Mouse (Mus musculus) thymus, adult 2 months (tissue): ENCODE measurements around the gene Cyp2c54. TPM values are rescaled to one million over a fixed set of nuclear protein-coding genes. Genes with fewer than 3 reads are reported as not detected.
"Not testable (repeated sequence)": the region's sequence is repeated elsewhere in the genome, so short reads cannot be mapped to it uniquely, and the experiment has no call there.

ENCODE experiments used
- DNase-seq: peaks from one replicate; pipeline ENCODE4 v3.0.0; 2021
- H3K27ac ChIP-seq: fragments of 200-500 bp; 2 replicates; pipeline ENCODE4 v1.5.1; 2012; ENCODE audit warnings: low read length, control low read depth; ENCODE audit not compliant: control insufficient read depth, insufficient read depth
- H3K27me3 ChIP-seq: fragments of 200-500 bp; 2 replicates; pipeline ENCODE4 v1.6.1; 2012; ENCODE audit warnings: mild to moderate bottlenecking, low read length, moderate library complexity, mixed read lengths; ENCODE audit not compliant: control insufficient read depth, insufficient read depth
- H3K36me3 ChIP-seq: fragments of 200-500 bp; 2 replicates; pipeline ENCODE4 v1.6.1; 2012; ENCODE audit warnings: mild to moderate bottlenecking, low read length, moderate library complexity; ENCODE audit not compliant: control insufficient read depth, insufficient read depth
- H3K4me1 ChIP-seq: fragments of 200-500 bp; replicated peaks from 2 replicates; pipeline ENCODE4 v1.6.1; 2012; ENCODE audit warnings: low read length; ENCODE audit not compliant: control insufficient read depth, insufficient read depth
- H3K4me3 ChIP-seq: fragments of 200-500 bp; 2 replicates; pipeline ENCODE4 v1.5.1; 2012; ENCODE audit warnings: mild to moderate bottlenecking, low read length, control low read depth, moderate library complexity; ENCODE audit not compliant: control insufficient read depth, insufficient read depth
- CTCF ChIP-seq: fragments of 200-500 bp; IDR thresholded peaks from 2 replicates; pipeline ENCODE4 v1.5.1; 2012; ENCODE audit warnings: mild to moderate bottlenecking, control low read depth, low read length, moderate library complexity, borderline replicate concordance; ENCODE audit not compliant: control insufficient read depth, poor library complexity, insufficient read depth; ENCODE audit errors: extremely low read depth
- POLR2A ChIP-seq: fragments of 200-500 bp; IDR thresholded peaks from 2 replicates; pipeline ENCODE4 v1.6.1; 2012; ENCODE audit warnings: mild to moderate bottlenecking, low read length, control low read depth, moderate library complexity; ENCODE audit not compliant: control insufficient read depth, poor library complexity, insufficient read depth; ENCODE audit errors: extremely low read depth
- WGBS: fragments of 180-500 bp; shearing (Covaris S2); methylation state at CpG from one replicate; pipeline ENCODE4 v1.1.7; 2018; 5-methylcytosine and 5-hydroxymethylcytosine counted together
- polyA plus RNA-seq: library from polyadenylated mRNA; depleted of rRNA; stranded (reverse); fragments of >200 nt; gene quantifications from 2 replicates; pipeline ENCODE4 v1.2.3, GENCODE M21; 2012; rRNA removed

The Cyp2c54 gene
- polyA plus RNA-seq = 0.32 TPM in 1 of 2 replicates, not detected in the other

- Histone ChIP-seq H3K4me1 (no peaks in the 10 kb centered on the region), H3K27me3 (no peaks in the 10 kb centered on the region), H3K4me3 (no peak within 1 kb of the TSS), H3K36me3 (no peaks in the 10 kb centered on the region), H3K27ac (no peak within 1 kb of the TSS)
- no peak for TF ChIP-seq CTCF
- TF ChIP-seq POLR2A = no peak
- no peak for DNase-seq
These were observed at the start of gene Cyp2c54 for GRCm38 (mm10) chr19:40073701-40074100. TSS of gene Cyp2c54 (minus strand) at chr19:40073827.

- H3K36me3 ChIP-seq, DNase-seq, H3K27ac ChIP-seq, H3K4me1 ChIP-seq, H3K4me3 ChIP-seq, H3K27me3 ChIP-seq: not testable (repeated sequence)
- 83% methylated on average over 13 of the region's 13 CpGs for WGBS
These were observed 46.0 kb upstream of the Cyp2c54 start for GRCm38 (mm10) chr19:40119624-40120023.

DNA sequence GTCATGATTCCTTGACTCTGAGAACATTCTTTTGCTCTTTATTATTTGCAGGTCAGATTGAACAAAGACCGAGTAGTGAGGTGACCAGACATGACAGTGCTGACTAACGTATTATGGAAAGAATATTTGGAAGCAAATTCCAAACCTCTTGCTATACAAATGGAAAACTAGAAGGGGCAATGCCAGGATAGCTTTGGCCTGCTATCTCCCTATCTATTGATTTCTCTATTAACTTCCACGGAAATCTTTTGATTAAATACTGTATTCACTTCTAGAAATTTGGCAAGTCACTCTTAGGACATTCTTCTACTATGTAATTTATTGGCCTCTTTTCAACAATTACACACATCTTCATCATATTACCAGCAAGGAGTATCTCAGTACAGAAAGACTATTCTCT lies 17.5 kb upstream of the Cyp2c54 start:
- no peak for DNase-seq
- WGBS = 84% methylated on average over 3 of the region's 3 CpGs
- Histone ChIP-seq H3K27me3 (no peaks in the 10 kb centered on the region), H3K27ac (no peak overlapping the region), H3K4me3 (no peak overlapping the region), H3K4me1 (no peaks in the 10 kb centered on the region), H3K36me3 (no peaks in the 10 kb centered on the region)
- TF ChIP-seq CTCF (no peak), POLR2A (no peak)

DNA sequence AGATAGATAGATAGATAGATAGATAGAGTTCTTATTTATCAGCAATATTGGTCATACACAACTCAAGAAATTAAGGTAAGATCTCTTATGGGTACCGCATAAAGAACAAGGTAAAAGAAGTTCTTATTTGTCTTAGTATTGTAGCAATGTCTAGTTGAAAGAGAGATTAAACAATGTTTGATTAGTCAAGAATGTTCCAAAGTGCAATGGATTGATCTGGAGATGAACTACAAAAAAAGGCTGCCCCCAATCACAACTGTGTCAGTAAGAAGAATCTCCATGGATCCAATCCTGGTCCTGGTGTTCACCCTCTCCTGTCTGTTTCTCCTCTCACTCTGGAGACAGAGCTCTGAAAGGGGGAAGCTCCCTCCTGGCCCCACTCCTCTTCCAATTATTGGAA lies 15.8 kb upstream of the Cyp2c54 start, which contains the start of gene Cyp2c50:
Cyp2c50 (plus strand) TSS at position 268 of the 400 bp plus-strand sequence.
- H3K27ac ChIP-seq, DNase-seq, H3K36me3 ChIP-seq, H3K4me1 ChIP-seq, H3K27me3 ChIP-seq, H3K4me3 ChIP-seq: not testable (repeated sequence)
- 100% methylated on average over 1 of the region's 1 CpGs for WGBS

- no peak for TF ChIP-seq CTCF
- no peak for TF ChIP-seq POLR2A
- no peak for DNase-seq
- Histone ChIP-seq H3K4me3 (no peak overlapping the region), H3K4me1 (no peaks in the 10 kb centered on the region), H3K27ac (no peak overlapping the region), H3K36me3 (no peaks in the 10 kb centered on the region), H3K27me3 (no peaks in the 10 kb centered on the region)
- 90% methylated on average over 1 of the region's 1 CpGs for WGBS
These were observed 14.8 kb upstream of the Cyp2c54 start for GRCm38 (mm10) chr19:40088381-40088780.

- H3K27me3 ChIP-seq, H3K27ac ChIP-seq, H3K36me3 ChIP-seq, DNase-seq, H3K4me1 ChIP-seq, H3K4me3 ChIP-seq: not testable (repeated sequence)
- WGBS = 88% methylated on average over 1 of the region's 1 CpGs
These were observed 81.5 kb downstream of the Cyp2c54 start, which contains the start of gene Cyp2c37 for GRCm38 (mm10) chr19:39992140-39992539. TSS of gene Cyp2c37 (plus strand) at chr19:39992424.

DNA sequence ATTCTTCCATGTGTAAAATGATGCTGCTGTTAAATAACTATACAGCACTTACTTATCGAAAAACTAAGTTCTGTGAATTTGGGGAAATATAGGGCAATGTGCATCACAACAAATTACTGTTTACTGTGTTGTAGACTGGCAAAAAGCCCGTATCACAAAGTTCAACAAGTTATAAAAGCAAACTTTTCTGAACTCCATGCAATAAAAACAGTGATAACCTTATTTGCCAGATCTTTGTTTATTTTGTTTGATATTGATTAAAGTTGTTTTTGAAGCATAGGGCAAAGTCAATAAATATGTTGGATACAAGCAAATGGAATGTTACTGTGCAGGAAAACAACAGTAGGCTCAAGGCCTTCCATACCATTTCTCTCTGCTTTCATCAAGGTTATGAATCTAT lies 84.2 kb downstream of the Cyp2c54 start:
- Histone ChIP-seq H3K36me3 (no peaks in the 10 kb centered on the region), H3K4me1 (no peaks in the 10 kb centered on the region), H3K27me3 (no peaks in the 10 kb centered on the region), H3K27ac (no peak overlapping the region), H3K4me3 (no peak overlapping the region)
- no peak for DNase-seq
- 82% methylated on average over 2 of the region's 2 CpGs for WGBS
- no peak for TF ChIP-seq CTCF
- no peak for TF ChIP-seq POLR2A

Other genes with a start within 250 kb of the Cyp2c54 start
- gene Cyp2c69, start 187.0 kb downstream of the Cyp2c54 start, polyA plus RNA-seq = 0.43 TPM in 1 of 2 replicates, not detected in the other
- gene Cyp2c37, start 81.4 kb downstream of the Cyp2c54 start, polyA plus RNA-seq = 0.83 TPM in 1 of 2 replicates, not detected in the other
- gene Cyp2c50, start 15.9 kb upstream of the Cyp2c54 start, polyA plus RNA-seq = 0.78 TPM in 1 of 2 replicates, not detected in the other
- gene Cyp2c70, start 113.5 kb upstream of the Cyp2c54 start, polyA plus RNA-seq = 0.11 and 0.48 TPM in 2 replicates
- 133 and 136 TPM in 2 replicates for gene Pdlim1, start 198.0 kb upstream of the Cyp2c54 start, polyA plus RNA-seq